Mouse (Mus musculus) gastrocnemius, postnatal 10 days (tissue): ENCODE measurements around the gene Bsnd. TPM values are rescaled to one million over a fixed set of nuclear protein-coding genes. Genes with fewer than 3 reads are reported as not detected.

Experiments
- DNase-seq: peaks from one replicate; pipeline ENCODE4 v3.0.0; 2021; ENCODE audit warnings: mixed read lengths
- long read RNA-seq, 2 experiments: library from polyadenylated mRNA; stranded (forward); transcript quantifications; one replicate each; pipeline ENCODE4 v2.0.0; 2021
- total RNA-seq, 2 experiments: library from RNA; stranded (reverse); gene quantifications; 2 replicates each; pipeline ENCODE4 v1.2.3; 2021

Gene Bsnd
- total RNA-seq, result under 1 TPM; 0.12 to 0.36 TPM
- long read RNA-seq, experiment 1, partial matches to known transcripts, result 0 of 1 reads
- long read RNA-seq, experiment 1, other reads (novel, unspliced or antisense), result 0 of 1 reads
- long read RNA-seq, experiment 2, result 0 reads

- no peak for DNase-seq
Measured at GRCm38 (mm10) chr4:106492116-106492515, at the start of gene Bsnd. Bsnd (minus strand) TSS chr4:106492283.

- DNase-seq, result no peak
Measured at GRCm38 (mm10) chr4:106541491-106541890, 49.4 kb upstream of the Bsnd start.

- no peak for DNase-seq
Measured at GRCm38 (mm10) chr4:106539756-106540155, 47.7 kb upstream of the Bsnd start.

GRCm38 (mm10) chr4:106534256-106534655 is 42.2 kb upstream of the Bsnd start:
- no peak for DNase-seq

- no peak for DNase-seq
Measured at GRCm38 (mm10) chr4:106533421-106534080, 41.5 kb upstream of the Bsnd start.

- DNase-seq, result no peak
Measured at GRCm38 (mm10) chr4:106530113-106530482, 38.0 kb upstream of the Bsnd start.

GRCm38 (mm10) chr4:106529375-106530112 is 37.5 kb upstream of the Bsnd start:
- DNase-seq, result peak; percentile 92

- DNase-seq, result no peak
Measured at GRCm38 (mm10) chr4:106527856-106528547, 35.9 kb upstream of the Bsnd start.

- DNase-seq, result no peak
Measured at GRCm38 (mm10) chr4:106525001-106525400, 32.9 kb upstream of the Bsnd start.

GRCm38 (mm10) chr4:106524131-106524530 is 32.0 kb upstream of the Bsnd start:
- DNase-seq, result no peak

GRCm38 (mm10) chr4:106522547-106522946 is 30.5 kb upstream of the Bsnd start:
- no peak for DNase-seq

- no peak for DNase-seq
Measured at GRCm38 (mm10) chr4:106514606-106515005, 22.5 kb upstream of the Bsnd start.

- no peak for DNase-seq
Measured at GRCm38 (mm10) chr4:106509888-106510287, 17.8 kb upstream of the Bsnd start.

GRCm38 (mm10) chr4:106505453-106506058 is 13.5 kb upstream of the Bsnd start:
- DNase-seq, result no peak

GRCm38 (mm10) chr4:106503578-106503977 is 11.5 kb upstream of the Bsnd start:
- no peak for DNase-seq

- DNase-seq, result no peak
Measured at GRCm38 (mm10) chr4:106500066-106500465, 8.0 kb upstream of the Bsnd start.

GRCm38 (mm10) chr4:106498471-106498844 is 6.4 kb upstream of the Bsnd start:
- no peak for DNase-seq

GRCm38 (mm10) chr4:106497776-106498470 is 5.8 kb upstream of the Bsnd start:
- no peak for DNase-seq

- no peak for DNase-seq
Measured at GRCm38 (mm10) chr4:106496833-106497232, 4.8 kb upstream of the Bsnd start.

- DNase-seq, result no peak
Measured at GRCm38 (mm10) chr4:106493639-106494038, 1.6 kb upstream of the Bsnd start.

GRCm38 (mm10) chr4:106490620-106491019 is 1.5 kb downstream of the Bsnd start:
- DNase-seq, result no peak

GRCm38 (mm10) chr4:106483831-106484230 is 8.3 kb downstream of the Bsnd start:
- no peak for DNase-seq
